Mouse (Mus musculus) gastrocnemius, postnatal 4 days (tissue): ENCODE results near the gene Zcchc14. TPM values are rescaled to one million over a fixed set of nuclear protein-coding genes. Genes with fewer than 3 reads are reported as not detected.
A peak's percentile ranks its signal among the peaks of the same experiment; 100 is the strongest.

Experiments used
- DNase-seq, 2 experiments: peaks; one replicate each; pipeline ENCODE4 v3.0.0; 2021 to 2022; ENCODE audit warnings: low spot score in 2 of 2, mixed read lengths in 2 of 2
- long read RNA-seq, 2 experiments: library from polyadenylated mRNA; stranded (forward); transcript quantifications; one replicate each; pipeline ENCODE4 v2.0.0; 2021
- total RNA-seq, 2 experiments: library from RNA; stranded (reverse); gene quantifications; 2 replicates each; pipeline ENCODE4 v1.2.3; 2021

The Zcchc14 gene
- total RNA-seq: 10 to 100 TPM; 43.9 to 44.6 TPM
- long read RNA-seq, experiment 1, full-length matches to known transcripts: 5 of 31 reads
- long read RNA-seq, experiment 1, partial matches to known transcripts: 12 of 31 reads
- long read RNA-seq, experiment 1, other reads (novel, unspliced or antisense): 14 of 31 reads
- long read RNA-seq, experiment 2, partial matches to known transcripts: 19 of 28 reads
- long read RNA-seq, experiment 2, other reads (novel, unspliced or antisense): 8 of 28 reads

- DNase-seq: peak; percentile 96 to 98
Observed at GRCm38 (mm10) chr8:121652774-121653323, at the start of gene Zcchc14. Gene Zcchc14 (minus strand): TSS chr8:121652901.

DNA sequence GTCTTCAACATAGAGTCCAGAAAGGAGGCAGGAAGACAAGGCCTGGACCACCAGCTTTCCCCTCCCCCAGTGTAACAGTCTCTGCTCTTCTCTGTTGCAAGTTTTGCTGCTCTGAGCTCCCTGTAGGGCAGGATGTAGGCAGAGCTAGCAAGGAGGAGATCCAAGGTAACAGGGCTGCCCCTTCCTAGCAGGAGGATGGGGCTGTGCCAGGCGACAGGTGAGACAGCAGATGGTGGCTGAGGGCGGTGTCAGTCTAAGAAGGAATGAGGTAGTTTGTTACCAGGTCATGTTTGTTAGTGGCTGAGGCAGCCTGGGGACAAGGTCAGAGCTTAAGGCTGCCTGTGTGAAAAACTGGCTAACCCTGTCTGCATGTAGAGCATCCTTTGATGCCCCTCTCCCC lies 47.2 kb upstream of the Zcchc14 start:
- no peak for DNase-seq

DNA sequence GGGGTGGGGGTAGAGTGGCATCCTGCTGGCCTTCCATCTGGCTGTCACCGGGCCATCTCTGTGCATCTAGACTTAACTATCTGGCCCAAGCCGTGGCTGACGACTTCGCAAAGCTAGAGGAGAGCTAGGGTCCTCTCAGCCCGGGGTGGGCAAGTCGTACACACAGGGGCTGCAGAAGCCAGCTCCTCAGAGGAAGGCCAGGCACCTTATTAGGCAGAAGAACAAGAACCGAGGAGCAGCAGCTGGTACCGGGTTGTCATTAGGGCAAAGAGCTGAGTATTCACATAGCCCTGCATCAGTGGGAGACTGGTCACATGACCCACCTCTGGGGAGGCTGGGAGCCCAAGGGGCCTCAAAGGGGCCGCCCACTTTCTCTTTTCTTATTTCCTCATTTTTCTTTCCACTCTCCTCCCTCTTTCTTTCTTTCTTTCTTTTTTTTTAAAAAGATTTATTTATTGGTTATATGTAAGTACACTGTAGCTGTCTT lies 46.0 kb upstream of the Zcchc14 start:
- no peak for DNase-seq

DNA sequence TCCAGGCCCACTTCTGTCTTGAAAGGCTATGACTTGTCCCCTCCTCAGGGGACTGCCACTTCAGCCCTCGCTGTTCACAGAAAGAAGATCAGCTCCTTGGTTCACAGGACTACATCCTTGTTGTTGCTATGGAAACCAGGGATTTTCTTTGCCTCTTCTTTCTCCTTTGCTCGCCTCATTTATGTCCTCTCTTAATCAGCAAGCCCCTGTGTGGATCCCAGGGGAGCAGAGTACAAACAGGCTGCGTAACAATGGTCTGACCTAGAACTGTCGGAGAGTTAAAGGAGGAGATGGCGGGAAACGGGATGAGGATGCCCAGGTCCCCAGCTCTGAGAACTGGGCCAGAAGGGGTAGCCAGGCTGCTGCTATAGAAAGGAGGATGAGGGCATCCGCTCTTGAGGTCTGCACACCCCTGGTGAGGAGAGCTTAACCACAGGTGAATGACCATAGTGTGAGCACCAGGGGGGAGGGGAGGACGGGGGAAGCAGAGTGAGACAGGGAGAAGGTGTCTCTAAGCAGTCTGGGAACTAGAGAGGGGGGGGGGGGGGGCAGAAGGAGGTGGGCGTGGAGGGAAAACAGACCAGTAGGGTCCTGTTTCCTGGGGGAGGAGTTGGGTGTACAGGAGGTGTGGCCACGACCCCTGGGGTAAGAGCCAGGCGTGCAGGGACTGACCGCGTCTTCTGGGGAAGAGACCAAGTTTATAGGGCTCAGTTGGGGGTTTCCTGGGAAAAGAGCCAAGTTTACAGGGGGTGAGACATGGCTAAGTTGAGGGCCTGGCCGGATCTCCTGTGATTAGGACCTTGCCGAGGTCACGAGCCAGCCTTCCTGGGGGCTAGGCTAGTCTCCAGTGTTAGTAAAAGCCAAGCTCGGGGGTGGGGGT lies 45.3 kb upstream of the Zcchc14 start:
- no peak for DNase-seq

GRCm38 (mm10) chr8:121695585-121696184 lies 43.0 kb upstream of the Zcchc14 start:
- DNase-seq: peak in 1 of 2 experiments; percentile 31

- no peak for DNase-seq
Observed at GRCm38 (mm10) chr8:121694453-121694852, 41.8 kb upstream of the Zcchc14 start.

GRCm38 (mm10) chr8:121688496-121688895 lies 35.8 kb upstream of the Zcchc14 start:
- no peak for DNase-seq

DNA sequence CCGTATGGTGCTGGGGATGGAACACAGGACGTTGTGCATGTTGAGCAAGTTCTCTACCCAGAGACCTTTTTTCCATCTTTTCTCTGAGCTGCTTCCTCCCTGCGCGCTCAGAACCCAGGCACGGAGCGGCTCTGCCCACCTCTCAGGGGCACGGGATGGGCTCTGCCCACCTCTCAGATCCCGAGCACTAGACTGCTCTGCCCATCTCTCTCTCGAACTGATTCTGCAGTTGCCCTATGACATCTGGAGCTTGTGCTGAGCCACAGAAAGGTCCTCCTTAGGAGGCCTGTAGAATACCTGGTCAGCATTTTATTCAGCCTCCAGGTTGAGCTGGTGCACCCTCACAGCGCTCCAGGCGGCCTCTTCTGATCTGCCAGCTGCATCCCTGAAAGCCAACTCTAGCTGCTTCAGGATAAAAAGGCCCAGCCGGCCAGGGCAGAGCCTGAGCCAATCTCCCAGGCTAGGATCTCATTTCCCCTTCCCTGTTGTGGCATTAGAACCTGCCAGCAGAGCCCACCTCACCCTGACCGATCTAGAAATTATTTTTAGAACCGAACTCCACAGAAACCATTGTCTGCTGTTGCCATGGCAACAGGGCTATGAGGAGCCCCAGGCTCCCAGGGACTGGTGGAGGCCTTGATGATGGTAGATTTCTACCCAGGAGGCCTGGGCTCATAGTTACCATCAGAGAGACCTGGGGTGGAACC lies 34.9 kb upstream of the Zcchc14 start:
- no peak for DNase-seq

GRCm38 (mm10) chr8:121685419-121685818 lies 32.7 kb upstream of the Zcchc14 start:
- DNase-seq: peak in 1 of 2 experiments; percentile 60

GRCm38 (mm10) chr8:121683083-121683832 lies 30.6 kb upstream of the Zcchc14 start:
- DNase-seq: no peak

GRCm38 (mm10) chr8:121681457-121681856 lies 28.8 kb upstream of the Zcchc14 start:
- DNase-seq: no peak

DNA sequence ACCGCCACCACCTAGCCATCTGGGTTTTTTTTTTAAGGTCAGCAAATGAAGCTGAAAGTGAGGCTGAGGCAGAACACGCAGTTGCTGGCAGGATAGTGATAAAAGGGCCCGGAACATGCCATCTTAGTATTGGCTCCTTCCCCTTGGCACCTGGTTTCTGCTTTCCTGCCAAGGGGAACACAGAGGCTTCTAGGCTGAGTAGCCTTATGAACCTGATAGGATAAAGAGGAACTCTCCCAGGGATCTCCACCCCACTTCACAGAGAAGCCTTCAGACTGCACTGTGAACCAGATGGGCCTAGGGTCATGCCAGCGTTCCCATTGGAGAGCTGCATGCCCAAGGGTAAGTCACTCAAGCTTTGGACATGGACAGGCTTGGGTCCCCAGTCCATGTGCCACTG lies 28.2 kb upstream of the Zcchc14 start:
- no peak for DNase-seq

GRCm38 (mm10) chr8:121678696-121679095 lies 26.0 kb upstream of the Zcchc14 start:
- no peak for DNase-seq

DNA sequence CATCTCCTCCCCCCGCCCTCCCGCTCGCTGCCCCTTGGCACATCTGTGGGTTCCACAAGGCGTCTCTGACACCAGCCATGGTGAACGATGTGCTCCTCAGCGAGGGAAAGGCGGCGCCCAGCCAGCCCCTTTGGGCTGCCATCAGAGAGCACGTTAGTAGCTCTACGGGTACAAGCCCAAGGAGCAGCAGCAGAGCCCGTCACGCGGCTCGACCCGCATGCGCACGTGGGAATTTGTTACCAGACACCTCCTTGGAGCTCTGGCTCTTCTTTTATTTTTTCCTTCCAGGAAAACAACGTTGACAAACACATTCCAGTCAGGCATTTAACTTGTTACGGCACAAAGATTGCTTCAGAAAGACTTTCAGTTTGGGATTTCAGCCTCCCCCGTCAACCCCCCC lies 23.0 kb upstream of the Zcchc14 start:
- peak in 1 of 2 experiments; percentile 44 for DNase-seq

DNA sequence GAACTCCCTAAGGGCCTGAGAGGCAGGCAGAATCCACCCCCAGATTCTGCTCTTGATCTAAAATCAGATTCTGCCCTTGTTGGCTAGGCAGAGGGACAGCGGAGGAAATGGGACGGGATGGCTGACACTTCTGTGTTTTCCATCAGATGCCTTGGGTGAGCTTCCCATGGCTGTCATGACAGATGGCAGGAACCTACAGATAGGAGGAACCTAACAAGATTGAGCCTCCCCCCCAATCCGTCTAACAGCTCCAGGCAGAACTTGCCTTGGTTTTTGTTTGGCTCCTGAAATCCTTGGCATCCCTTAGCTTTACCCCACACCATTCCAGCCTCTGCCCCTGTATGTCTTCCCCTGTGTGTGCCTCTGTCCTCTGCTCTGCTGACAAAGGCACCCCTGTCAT lies 22.5 kb upstream of the Zcchc14 start:
- DNase-seq: no peak

- DNase-seq: no peak
Observed at GRCm38 (mm10) chr8:121674524-121674923, 21.8 kb upstream of the Zcchc14 start.

DNA sequence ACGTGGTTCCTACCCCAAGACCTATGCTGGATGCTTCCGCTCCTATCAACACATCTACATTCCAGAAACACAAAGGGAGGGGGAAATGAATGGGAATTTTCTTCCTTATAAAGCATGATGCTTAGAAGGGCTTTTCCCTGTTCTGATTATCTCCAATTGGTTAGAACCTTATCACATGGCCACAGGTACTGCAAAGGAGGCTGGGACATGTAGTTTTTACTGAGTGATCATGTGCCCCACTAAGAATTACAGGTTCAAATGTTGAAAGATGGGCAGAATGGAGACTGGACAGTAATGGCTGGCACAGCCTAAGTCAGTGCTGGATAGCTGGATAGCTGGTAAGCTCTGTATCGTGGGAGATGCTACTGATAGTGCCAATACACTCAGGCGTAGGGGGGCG lies 21.2 kb upstream of the Zcchc14 start:
- DNase-seq: no peak

- DNase-seq: no peak
Observed at GRCm38 (mm10) chr8:121673153-121673552, 20.5 kb upstream of the Zcchc14 start.

- no peak for DNase-seq
Observed at GRCm38 (mm10) chr8:121669208-121669607, 16.5 kb upstream of the Zcchc14 start.

DNA sequence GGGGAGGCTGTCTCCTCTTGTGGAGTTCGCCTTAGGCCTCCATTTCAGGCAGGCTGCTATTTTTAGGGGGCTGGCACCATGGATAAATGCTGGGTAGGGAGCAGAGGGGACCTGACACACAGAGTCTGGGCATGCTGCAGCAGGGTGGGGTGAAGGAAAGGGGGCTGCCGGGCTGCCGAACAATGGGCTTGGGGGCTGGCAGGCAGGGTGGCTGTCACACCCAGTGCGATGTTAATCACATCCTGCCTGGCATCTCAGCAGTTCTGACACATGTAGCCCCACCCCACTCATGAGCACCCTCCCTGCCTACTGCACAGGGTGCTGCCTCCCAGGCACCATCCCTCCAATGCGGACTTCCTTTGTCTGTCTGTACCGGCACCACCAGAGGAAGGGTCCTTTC lies 15.9 kb upstream of the Zcchc14 start:
- DNase-seq: no peak
